Mouse (Mus musculus) megakaryocyte-erythroid progenitor cell, adult 5 weeks (primary cell): ENCODE data around the gene AU018091. TPM values are rescaled to one million over a fixed set of nuclear protein-coding genes. Genes with fewer than 3 reads are reported as not detected.

Experiments
- polyA plus RNA-seq: library from polyadenylated mRNA; stranded (reverse); fragments of >175 nt; gene quantifications from 2 replicates; pipeline ENCODE4 v1.2.3, GENCODE M21; 2012

The AU018091 gene
- not detected in 2 replicates for polyA plus RNA-seq

DNA sequence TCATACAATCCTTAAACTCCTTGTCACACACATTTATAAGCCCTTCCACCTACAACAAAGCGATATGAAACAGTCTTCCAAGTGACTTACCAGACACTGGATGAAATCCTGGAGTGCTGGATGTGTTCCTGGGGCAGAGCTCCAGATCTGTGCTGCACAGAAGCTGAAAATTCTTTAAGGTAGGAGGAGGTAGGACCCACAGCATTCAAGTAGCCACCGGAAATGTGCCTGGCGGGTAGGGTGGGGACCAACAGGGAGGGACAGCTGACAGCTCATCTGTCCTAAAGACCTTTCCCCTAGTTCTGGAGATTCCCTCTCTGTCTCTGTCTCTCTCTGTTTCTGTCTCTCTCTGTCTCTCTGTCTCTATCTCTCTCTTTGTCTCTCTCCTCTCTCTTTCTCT is at the start of gene AU018091:
TSS of gene AU018091 (minus strand) at position 279 of the 400 bp plus-strand sequence.

Other genes starting within 250 kb of the AU018091 start
- 0.06 and 0.33 TPM in 2 replicates for gene Nlrp12, start 80.5 kb upstream of the AU018091 start, polyA plus RNA-seq
- 3.7 TPM in 2 replicates for gene Myadm, start 119.9 kb upstream of the AU018091 start, polyA plus RNA-seq
- 1.00 and 1.2 TPM in 2 replicates for gene Prkcg, start 120.0 kb upstream of the AU018091 start, polyA plus RNA-seq
- 0.05 TPM in 1 of 2 replicates, not detected in the other for gene Cacng7, start 163.8 kb upstream of the AU018091 start, polyA plus RNA-seq
- 0.10 and 0.21 TPM in 2 replicates for gene Cacng8, start 221.5 kb upstream of the AU018091 start, polyA plus RNA-seq